Mouse (Mus musculus): ENCODE results near the gene Apol7a. TPM values are rescaled to one million over a fixed set of nuclear protein-coding genes. Genes with fewer than 3 reads are reported as not detected.
A peak's percentile ranks its signal among the peaks of the same experiment; 100 is the strongest.
"Not testable (repeated sequence)": the region's sequence is repeated elsewhere in the genome, so short reads cannot be mapped to it uniquely, and the experiment has no call there.

Apol7a gene
- not detected in 2 replicates for polyA plus RNA-seq (2014; fragmentation: Nextera tagmentation; extraction: Ambion mirVana)

DNA sequence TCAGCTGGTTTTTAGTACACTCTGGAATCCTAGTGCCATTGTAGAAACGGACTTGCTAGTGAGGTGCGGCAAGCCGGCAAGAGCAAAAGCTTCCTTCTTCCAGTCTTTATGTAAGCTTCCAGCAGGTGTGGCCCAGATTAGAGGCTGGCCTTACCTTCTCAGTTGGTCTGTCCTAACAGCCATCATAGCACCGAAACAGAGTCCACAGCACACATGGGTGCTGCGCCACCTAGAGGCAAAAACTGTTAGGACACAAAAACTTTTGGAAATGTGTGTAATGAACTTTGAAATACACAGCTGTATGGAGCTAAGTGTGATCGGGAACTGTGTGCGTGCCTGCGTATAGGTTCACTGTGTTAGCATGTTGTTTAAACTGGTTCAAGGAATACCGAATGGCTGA is at the start of gene Apol7a:
Gene Apol7a (minus strand): TSS at position 84 of the 400 bp plus-strand sequence.
- H3K9ac ChIP-seq (ENCODE audit: low read length); H3K27me3 ChIP-seq (ENCODE audit: control insufficient read depth, insufficient read depth, low read length); H3K4me3 ChIP-seq (ENCODE audit: low read depth, low read length); ATAC-seq (ENCODE audit: insufficient number of reproducible peaks, low FRiP score, low TSS enrichment, low read depth); H3K4me1 ChIP-seq (ENCODE audit: control insufficient read depth, insufficient read depth, low read length); H3K27ac ChIP-seq (replicated peaks; ENCODE audit: low read depth, low read length); H3K36me3 ChIP-seq (ENCODE audit: control insufficient read depth, insufficient read depth, low read length); H3K4me2 ChIP-seq (ENCODE audit: low read depth, severe bottlenecking); H3K9me3 ChIP-seq (ENCODE audit: control insufficient read depth, low read length): not testable (repeated sequence)
- WGBS, result 65% methylated on average over 9 of the region's 9 CpGs
- DNase-seq (ENCODE audit: low spot score), result peak; percentile 47

- not testable (repeated sequence) for H3K4me3 ChIP-seq (ENCODE audit: low read depth, low read length); H3K27me3 ChIP-seq (ENCODE audit: control insufficient read depth, insufficient read depth, low read length); H3K9ac ChIP-seq (ENCODE audit: low read length); DNase-seq (ENCODE audit: low spot score); H3K4me2 ChIP-seq (ENCODE audit: low read depth, severe bottlenecking); H3K9me3 ChIP-seq (ENCODE audit: control insufficient read depth, low read length); H3K27ac ChIP-seq (replicated peaks; ENCODE audit: low read depth, low read length); H3K36me3 ChIP-seq (ENCODE audit: control insufficient read depth, insufficient read depth, low read length); H3K4me1 ChIP-seq (ENCODE audit: control insufficient read depth, insufficient read depth, low read length); ATAC-seq (ENCODE audit: insufficient number of reproducible peaks, low FRiP score, low TSS enrichment, low read depth)
- WGBS, result 83% methylated on average over 2 of the region's 2 CpGs
These were observed 48.5 kb upstream of the Apol7a start, which contains the start of gene Apol7b for GRCm38 (mm10) chr15:77447392-77447791. Gene Apol7b, minus strand, starts transcription at chr15:77447492.

DNA sequence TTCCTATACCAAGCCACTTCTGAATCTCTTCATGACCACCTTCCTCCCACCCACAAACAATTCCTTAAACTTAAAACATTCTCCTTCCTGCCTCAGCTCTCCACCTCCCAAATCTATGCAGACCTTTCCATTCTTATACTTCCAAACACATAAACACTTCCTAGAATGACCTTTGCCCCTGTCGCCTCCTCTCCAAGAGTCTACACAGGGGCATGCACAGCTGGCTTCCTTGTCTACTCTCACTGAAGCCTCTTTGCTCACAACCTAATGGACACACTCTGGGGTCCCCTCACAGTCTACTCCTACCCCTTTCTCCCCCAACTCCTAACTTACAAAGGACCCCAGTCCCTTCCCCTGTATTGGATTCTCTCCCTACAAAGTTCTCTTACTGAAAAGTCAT is 46.8 kb upstream of the Apol7a start:
- H3K27ac ChIP-seq (replicated peaks; ENCODE audit: low read depth, low read length); H3K27me3 ChIP-seq (ENCODE audit: control insufficient read depth, insufficient read depth, low read length); H3K4me3 ChIP-seq (ENCODE audit: low read depth, low read length); H3K9ac ChIP-seq (ENCODE audit: low read length); H3K36me3 ChIP-seq (ENCODE audit: control insufficient read depth, insufficient read depth, low read length); H3K9me3 ChIP-seq (ENCODE audit: control insufficient read depth, low read length); H3K4me2 ChIP-seq (ENCODE audit: low read depth, severe bottlenecking); ATAC-seq (ENCODE audit: insufficient number of reproducible peaks, low FRiP score, low TSS enrichment, low read depth); H3K4me1 ChIP-seq (ENCODE audit: control insufficient read depth, insufficient read depth, low read length); DNase-seq (ENCODE audit: low spot score): not testable (repeated sequence)
- WGBS, result 86% methylated on average over 1 of the region's 1 CpGs

DNA sequence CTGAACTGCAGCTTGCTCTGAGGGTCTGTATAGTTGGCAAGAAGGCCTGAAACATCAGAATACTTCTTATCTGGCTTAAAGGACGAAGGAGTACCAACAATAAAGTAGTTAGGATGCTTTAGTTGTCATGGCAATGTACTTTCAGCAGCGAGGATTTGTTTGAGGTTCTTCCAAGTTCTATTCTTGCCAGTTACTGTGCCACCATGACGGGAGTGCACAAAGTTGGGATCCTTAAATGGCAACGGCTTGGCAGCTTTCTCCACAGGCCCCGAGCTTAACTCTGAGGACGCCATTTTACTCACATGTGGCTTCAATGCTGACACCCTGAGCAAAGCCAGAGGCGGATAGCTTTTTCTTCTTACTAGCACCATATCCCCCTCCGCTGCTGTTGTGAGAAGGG is 45.8 kb upstream of the Apol7a start:
- H3K4me2 ChIP-seq (ENCODE audit: low read depth, severe bottlenecking); H3K4me1 ChIP-seq (ENCODE audit: control insufficient read depth, insufficient read depth, low read length); H3K9ac ChIP-seq (ENCODE audit: low read length); H3K27ac ChIP-seq (replicated peaks; ENCODE audit: low read depth, low read length); DNase-seq (ENCODE audit: low spot score); H3K9me3 ChIP-seq (ENCODE audit: control insufficient read depth, low read length); H3K27me3 ChIP-seq (ENCODE audit: control insufficient read depth, insufficient read depth, low read length); H3K4me3 ChIP-seq (ENCODE audit: low read depth, low read length); H3K36me3 ChIP-seq (ENCODE audit: control insufficient read depth, insufficient read depth, low read length); ATAC-seq (ENCODE audit: insufficient number of reproducible peaks, low FRiP score, low TSS enrichment, low read depth): not testable (repeated sequence)
- WGBS, result 82% methylated on average over 8 of the region's 8 CpGs

GRCm38 (mm10) chr15:77428690-77429448 is 30.0 kb upstream of the Apol7a start:
- 79% methylated on average over 9 of the region's 10 CpGs for WGBS
- H3K36me3 ChIP-seq (ENCODE audit: control insufficient read depth, insufficient read depth, low read length), result not testable (repeated sequence)

GRCm38 (mm10) chr15:77422925-77423324 is 24.0 kb upstream of the Apol7a start:
- not testable (repeated sequence) for H3K4me3 ChIP-seq (ENCODE audit: low read depth, low read length); H3K36me3 ChIP-seq (ENCODE audit: control insufficient read depth, insufficient read depth, low read length); H3K9ac ChIP-seq (ENCODE audit: low read length); H3K27me3 ChIP-seq (ENCODE audit: control insufficient read depth, insufficient read depth, low read length); H3K4me1 ChIP-seq (ENCODE audit: control insufficient read depth, insufficient read depth, low read length); H3K27ac ChIP-seq (replicated peaks; ENCODE audit: low read depth, low read length); H3K4me2 ChIP-seq (ENCODE audit: low read depth, severe bottlenecking); ATAC-seq (ENCODE audit: insufficient number of reproducible peaks, low FRiP score, low TSS enrichment, low read depth); H3K9me3 ChIP-seq (ENCODE audit: control insufficient read depth, low read length); DNase-seq (ENCODE audit: low spot score)
- 74% methylated on average over 3 of the region's 7 CpGs for WGBS

More at GRCm38 (mm10) chr15:77428690-77429448, 30.0 kb upstream of the Apol7a start:
- not testable (repeated sequence) for H3K4me3 ChIP-seq (ENCODE audit: low read depth, low read length); ATAC-seq (ENCODE audit: insufficient number of reproducible peaks, low FRiP score, low TSS enrichment, low read depth); H3K9ac ChIP-seq (ENCODE audit: low read length); H3K27ac ChIP-seq (replicated peaks; ENCODE audit: low read depth, low read length); H3K27me3 ChIP-seq (ENCODE audit: control insufficient read depth, insufficient read depth, low read length); H3K4me2 ChIP-seq (ENCODE audit: low read depth, severe bottlenecking); H3K4me1 ChIP-seq (ENCODE audit: control insufficient read depth, insufficient read depth, low read length); DNase-seq (ENCODE audit: low spot score); H3K9me3 ChIP-seq (ENCODE audit: control insufficient read depth, low read length)

GRCm38 (mm10) chr15:77419657-77420056 is 20.7 kb upstream of the Apol7a start:
- not testable (repeated sequence) for H3K4me3 ChIP-seq (ENCODE audit: low read depth, low read length); H3K27ac ChIP-seq (replicated peaks; ENCODE audit: low read depth, low read length); ATAC-seq (ENCODE audit: insufficient number of reproducible peaks, low FRiP score, low TSS enrichment, low read depth); H3K4me2 ChIP-seq (ENCODE audit: low read depth, severe bottlenecking); H3K4me1 ChIP-seq (ENCODE audit: control insufficient read depth, insufficient read depth, low read length); DNase-seq (ENCODE audit: low spot score); H3K9ac ChIP-seq (ENCODE audit: low read length); H3K27me3 ChIP-seq (ENCODE audit: control insufficient read depth, insufficient read depth, low read length); H3K36me3 ChIP-seq (ENCODE audit: control insufficient read depth, insufficient read depth, low read length); H3K9me3 ChIP-seq (ENCODE audit: control insufficient read depth, low read length)
- WGBS, result no CpG with 5 or more reads among the region's 3 CpGs

- H3K36me3 ChIP-seq (ENCODE audit: control insufficient read depth, insufficient read depth, low read length); DNase-seq (ENCODE audit: low spot score); H3K27ac ChIP-seq (replicated peaks; ENCODE audit: low read depth, low read length); H3K4me2 ChIP-seq (ENCODE audit: low read depth, severe bottlenecking); H3K4me1 ChIP-seq (ENCODE audit: control insufficient read depth, insufficient read depth, low read length); H3K9me3 ChIP-seq (ENCODE audit: control insufficient read depth, low read length); H3K9ac ChIP-seq (ENCODE audit: low read length); ATAC-seq (ENCODE audit: insufficient number of reproducible peaks, low FRiP score, low TSS enrichment, low read depth); H3K27me3 ChIP-seq (ENCODE audit: control insufficient read depth, insufficient read depth, low read length); H3K4me3 ChIP-seq (ENCODE audit: low read depth, low read length): not testable (repeated sequence)
- WGBS, result 25% methylated on average over 2 of the region's 10 CpGs
These were observed 17.9 kb upstream of the Apol7a start for GRCm38 (mm10) chr15:77416655-77417333.

Measured in limb, embryonic 11.5 days (tissue).